ENCODE assay signal across 1 mouse cellular context in genomic region chr11:51833393-51834066, GRCm38 (mm10).
TF ChIP-seq lines count a peak whose summit lies in the region.

No protein-coding gene starts in this region.

TF ChIP-seq in CH12.LX, 34 proteins besides CTCF, POLR2A, EP300 and RAD21 (continued from another document):
- TF ChIP-seq ZMIZ1 (IDR thresholded peaks at IDR 0.05; ENCODE audit: low read depth, low read length) = peak; percentile 82; the same call in 1 of the 2 replicates
- no peak for TF ChIP-seq ZKSCAN1 (IDR thresholded peaks at IDR 0.05; ENCODE audit: borderline replicate concordance, low read depth, low read length)
- TF ChIP-seq E2F4 (IDR thresholded peaks at IDR 0.05; ENCODE audit: insufficient replicate concordance, low read depth, low read length) = 0 out of 2 replicates have a peak, but pooled peaks have one; percentile 15
- peak; percentile 34; the same call in 1 of the 2 replicates for TF ChIP-seq SMC3 (IDR thresholded peaks at IDR 0.05; ENCODE audit: low read depth, low read length)
- TF ChIP-seq SIN3A (IDR thresholded peaks at IDR 0.05; ENCODE audit: low read length) = peak; percentile 81; the same call in 1 of the 2 replicates
- TF ChIP-seq TBP (conservative IDR thresholded peaks at IDR 0.05; ENCODE audit: low read depth, low read length) = peak; percentile 86
- no peak for TF ChIP-seq ZC3H11A (IDR thresholded peaks at IDR 0.05; ENCODE audit: low read depth, low read length)
- TF ChIP-seq NRF1 (IDR thresholded peaks at IDR 0.05; ENCODE audit: low read depth, low read length) = 0 out of 2 replicates have a peak, but pooled peaks have one; percentile 1
- peak; percentile 94 for TF ChIP-seq CHD2 (IDR thresholded peaks at IDR 0.05; ENCODE audit: low read length)
- TF ChIP-seq MXI1 (IDR thresholded peaks at IDR 0.05; ENCODE audit: low read depth, low read length) = peak; percentile 20; the same call in 1 of the 2 replicates
- no peak for TF ChIP-seq UBTF (IDR thresholded peaks at IDR 0.05; ENCODE audit: low read depth, low read length)
- TF ChIP-seq GABPA (IDR thresholded peaks at IDR 0.05; ENCODE audit: insufficient replicate concordance, low read depth, low read length) = no peak
